Mouse (Mus musculus): ENCODE results near the gene Mptx2.
"Not testable (repeated sequence)": the region's sequence is repeated elsewhere in the genome, so short reads cannot be mapped to it uniquely, and the experiment has no call there.

GRCm38 (mm10) chr1:173302795-173303194 is 25.2 kb upstream of the Mptx2 start:
- TF ChIP-seq POLR2A, CTCF (IDR thresholded peaks at IDR 0.05; ENCODE audit: insufficient read depth, low read depth, low read length): not testable (repeated sequence)

Data from olfactory bulb, adult 2 months (tissue).